Mouse (Mus musculus): ENCODE results near the gene Ctso. TPM values are rescaled to one million over a fixed set of nuclear protein-coding genes. Genes with fewer than 3 reads are reported as not detected.

The Ctso gene
- polyA plus RNA-seq, 1 experiment from 2014 or later, result 10.9 TPM

DNA sequence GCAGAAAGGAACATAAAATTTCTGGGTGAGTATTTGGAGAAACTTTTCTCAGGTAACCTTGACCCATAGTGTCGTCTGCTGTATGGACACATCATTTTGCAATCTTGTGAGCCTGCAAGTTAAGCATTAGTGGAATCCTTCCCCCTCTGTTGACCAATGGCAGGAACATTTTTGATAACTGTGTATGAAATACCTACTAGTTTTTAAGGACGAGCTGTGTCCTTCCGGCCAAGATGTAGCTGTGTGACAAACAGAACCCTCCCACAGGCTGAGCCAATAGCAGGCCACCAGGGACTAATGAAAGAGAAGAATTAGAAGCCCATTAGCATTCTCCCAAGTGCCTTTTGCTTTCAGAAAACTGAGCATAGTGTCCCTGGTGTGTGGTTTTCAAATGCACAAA lies 58.1 kb downstream of the Ctso start:
- 70% methylated on average over 3 of the region's 3 CpGs for WGBS
- Histone ChIP-seq H3K36me3 (no peaks in the 10 kb centered on the region), H3K4me2 (no peak overlapping the region), H3K9ac (replicated peaks) (no peak overlapping the region), H3K9me3 (no peaks in the 10 kb centered on the region), H3K27me3 (no peaks in the 10 kb centered on the region), H3K4me3 (replicated peaks) (no peak overlapping the region), H3K27ac (no peak overlapping the region), H3K4me1 (replicated peaks) (no peaks in the 10 kb centered on the region)
- ATAC-seq (ENCODE audit: insufficient number of reproducible peaks, insufficient read depth, low FRiP score, low TSS enrichment, low read depth), result no peak

GRCm38 (mm10) chr3:81995371-81995770 lies 63.0 kb downstream of the Ctso start:
- Histone ChIP-seq H3K4me1 (replicated peaks) (no peaks in the 10 kb centered on the region), H3K9me3 (no peaks in the 10 kb centered on the region), H3K27ac (no peak overlapping the region), H3K36me3 (no peaks in the 10 kb centered on the region), H3K27me3 (no peaks in the 10 kb centered on the region), H3K4me3 (replicated peaks) (no peak overlapping the region), H3K4me2 (no peak overlapping the region), H3K9ac (replicated peaks) (no peak overlapping the region)
- ATAC-seq (ENCODE audit: insufficient number of reproducible peaks, insufficient read depth, low FRiP score, low TSS enrichment, low read depth), result no peak
- 40% methylated on average over 4 of the region's 4 CpGs for WGBS

- Histone ChIP-seq H3K9ac (replicated peaks) (no peak overlapping the region), H3K27ac (no peak overlapping the region), H3K9me3 (no peaks in the 10 kb centered on the region), H3K4me2 (no peak overlapping the region), H3K4me1 (replicated peaks) (no peaks in the 10 kb centered on the region), H3K27me3 (no peaks in the 10 kb centered on the region), H3K4me3 (replicated peaks) (no peak overlapping the region), H3K36me3 (no peaks in the 10 kb centered on the region)
- ATAC-seq (ENCODE audit: insufficient number of reproducible peaks, insufficient read depth, low FRiP score, low TSS enrichment, low read depth), result no peak
- WGBS, result 7% methylated on average over 1 of the region's 1 CpGs
These were observed 63.6 kb downstream of the Ctso start for GRCm38 (mm10) chr3:81995988-81996387.

Other genes starting within 250 kb of the Ctso start
- gene Tdo2, start 43.6 kb downstream of the Ctso start, polyA plus RNA-seq (2016; fragmentation: Nextera tagmentation; extraction: Ambion mirVana), result 0.38 and 0.59 TPM in 2 replicates
- not detected in 2 replicates for gene Asic5, start 49.7 kb downstream of the Ctso start, polyA plus RNA-seq (2016; fragmentation: Nextera tagmentation; extraction: Ambion mirVana)
- gene Gucy1b1, start 142.1 kb downstream of the Ctso start, polyA plus RNA-seq (2016; fragmentation: Nextera tagmentation; extraction: Ambion mirVana), result 3.6 and 4.1 TPM in 2 replicates
- 2.9 and 3.0 TPM in 2 replicates for gene Gucy1a1, start 213.2 kb downstream of the Ctso start, polyA plus RNA-seq (2016; fragmentation: Nextera tagmentation; extraction: Ambion mirVana)